Mouse (Mus musculus): Measurements from ENCODE around the gene Adarb2. TPM values are rescaled to one million over a fixed set of nuclear protein-coding genes. Genes with fewer than 3 reads are reported as not detected.

Gene Adarb2
- polyA plus RNA-seq, 1 experiment from 2014 or later: 2.0 TPM

DNA sequence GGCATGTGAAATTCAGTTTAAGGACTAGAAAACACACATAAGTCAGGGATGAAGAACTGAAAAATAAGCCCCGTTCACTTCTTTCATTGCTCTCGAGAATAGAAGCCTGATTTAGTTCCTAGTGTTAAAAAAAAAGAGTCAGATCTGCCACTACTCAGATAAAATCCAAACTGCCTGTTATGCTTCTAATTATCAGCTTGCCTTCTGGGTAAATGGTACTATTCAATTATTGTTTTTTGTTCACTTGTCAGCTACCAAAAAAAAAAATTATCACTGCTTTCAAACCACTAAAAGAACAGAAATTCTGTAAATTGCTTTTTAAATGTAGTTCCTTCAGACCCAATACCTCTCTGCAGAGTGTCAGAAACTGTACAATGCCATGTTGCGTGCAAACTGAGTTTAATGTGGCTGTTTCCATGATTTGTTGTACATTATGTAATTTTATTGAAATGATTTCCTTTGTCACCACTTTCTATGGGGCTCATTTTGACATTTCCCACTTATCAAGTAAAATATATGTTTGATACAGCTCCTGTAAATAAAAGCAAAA is 199.7 kb downstream of the Adarb2 start:
- Histone ChIP-seq H3K27ac (replicated peaks) (no peak overlapping the region), H3K4me3 (no peak overlapping the region), H3K27me3 (ENCODE audit: low read depth, poor library complexity, severe bottlenecking) (no peaks in the 10 kb centered on the region), H3K4me1 (no peaks in the 10 kb centered on the region), H3K36me3 (no peaks in the 10 kb centered on the region), H3K9me3 (replicated peaks) (no peaks in the 10 kb centered on the region)
- DNase-seq (ENCODE audit: low spot score): no peak
- whole genome bisulfite sequencing: 93% methylated on average over 3 of the region's 3 CpGs

GRCm38 (mm10) chr13:8406020-8406419 is 203.4 kb downstream of the Adarb2 start:
- Histone ChIP-seq H3K27ac (replicated peaks) (no peak overlapping the region), H3K4me1 (no peaks in the 10 kb centered on the region), H3K27me3 (ENCODE audit: low read depth, poor library complexity, severe bottlenecking) (no peaks in the 10 kb centered on the region), H3K4me3 (no peak overlapping the region), H3K36me3 (no peaks in the 10 kb centered on the region), H3K9me3 (replicated peaks) (no peaks in the 10 kb centered on the region)
- 89% methylated on average over 6 of the region's 6 CpGs for WGBS
- DNase-seq (ENCODE audit: low spot score): no peak

GRCm38 (mm10) chr13:8410353-8411318 is 208.0 kb downstream of the Adarb2 start:
- Histone ChIP-seq H3K27ac (replicated peaks) (no peak overlapping the region), H3K36me3 (no peaks in the 10 kb centered on the region), H3K4me1 (no peaks in the 10 kb centered on the region), H3K4me3 (no peak overlapping the region), H3K27me3 (ENCODE audit: low read depth, poor library complexity, severe bottlenecking) (no peaks in the 10 kb centered on the region), H3K9me3 (replicated peaks) (no peaks in the 10 kb centered on the region)
- 81% methylated on average over 5 of the region's 5 CpGs for WGBS
- DNase-seq (ENCODE audit: low spot score): no peak

- WGBS: 91% methylated on average over 15 of the region's 15 CpGs
- H3K36me3 ChIP-seq: no peaks in the 10 kb centered on the region
- H3K27me3 ChIP-seq (ENCODE audit: low read depth, poor library complexity, severe bottlenecking): no peaks in the 10 kb centered on the region
- H3K27ac ChIP-seq (replicated peaks): no peak overlapping the region
- no peaks in the 10 kb centered on the region for H3K4me1 ChIP-seq
- H3K4me3 ChIP-seq: no peak overlapping the region
- no peaks in the 10 kb centered on the region for H3K9me3 ChIP-seq (replicated peaks)
- DNase-seq (ENCODE audit: low spot score): no peak
These were observed 221.5 kb downstream of the Adarb2 start for GRCm38 (mm10) chr13:8424019-8424719.

- Histone ChIP-seq H3K36me3 (no peaks in the 10 kb centered on the region), H3K4me3 (no peak overlapping the region), H3K27ac (replicated peaks) (no peak overlapping the region), H3K9me3 (replicated peaks) (no peaks in the 10 kb centered on the region), H3K27me3 (ENCODE audit: low read depth, poor library complexity, severe bottlenecking) (no peaks in the 10 kb centered on the region), H3K4me1 (no peaks in the 10 kb centered on the region)
- 95% methylated on average over 4 of the region's 4 CpGs for WGBS
- DNase-seq (ENCODE audit: low spot score): no peak
These were observed 236.6 kb downstream of the Adarb2 start for GRCm38 (mm10) chr13:8439188-8439835.

- Histone ChIP-seq H3K27me3 (ENCODE audit: low read depth, poor library complexity, severe bottlenecking) (no peaks in the 10 kb centered on the region), H3K4me1 (no peaks in the 10 kb centered on the region), H3K4me3 (no peak overlapping the region), H3K27ac (replicated peaks) (no peak overlapping the region), H3K36me3 (no peaks in the 10 kb centered on the region), H3K9me3 (replicated peaks) (no peaks in the 10 kb centered on the region)
- DNase-seq (ENCODE audit: low spot score): no peak
- 84% methylated on average over 2 of the region's 2 CpGs for WGBS
These were observed 242.7 kb downstream of the Adarb2 start for GRCm38 (mm10) chr13:8445415-8445814.

GRCm38 (mm10) chr13:8448192-8448879 is 245.7 kb downstream of the Adarb2 start:
- Histone ChIP-seq H3K9me3 (replicated peaks) (no peaks in the 10 kb centered on the region), H3K27me3 (ENCODE audit: low read depth, poor library complexity, severe bottlenecking) (no peaks in the 10 kb centered on the region), H3K4me3 (no peak overlapping the region), H3K27ac (replicated peaks) (no peak overlapping the region), H3K4me1 (no peaks in the 10 kb centered on the region), H3K36me3 (no peaks in the 10 kb centered on the region)
- WGBS: 81% methylated on average over 8 of the region's 8 CpGs
- DNase-seq (ENCODE audit: low spot score): no peak

GRCm38 (mm10) chr13:8451581-8451980 is 248.9 kb downstream of the Adarb2 start:
- H3K4me3 ChIP-seq: no peak overlapping the region
- no peaks in the 10 kb centered on the region for H3K9me3 ChIP-seq (replicated peaks)
- H3K4me1 ChIP-seq: no peaks in the 10 kb centered on the region
- no peaks in the 10 kb centered on the region for H3K27me3 ChIP-seq (ENCODE audit: low read depth, poor library complexity, severe bottlenecking)
- DNase-seq (ENCODE audit: low spot score): no peak
- H3K27ac ChIP-seq (replicated peaks): no peak overlapping the region
- WGBS: 80% methylated on average over 4 of the region's 4 CpGs
- no peaks in the 10 kb centered on the region for H3K36me3 ChIP-seq

DNA sequence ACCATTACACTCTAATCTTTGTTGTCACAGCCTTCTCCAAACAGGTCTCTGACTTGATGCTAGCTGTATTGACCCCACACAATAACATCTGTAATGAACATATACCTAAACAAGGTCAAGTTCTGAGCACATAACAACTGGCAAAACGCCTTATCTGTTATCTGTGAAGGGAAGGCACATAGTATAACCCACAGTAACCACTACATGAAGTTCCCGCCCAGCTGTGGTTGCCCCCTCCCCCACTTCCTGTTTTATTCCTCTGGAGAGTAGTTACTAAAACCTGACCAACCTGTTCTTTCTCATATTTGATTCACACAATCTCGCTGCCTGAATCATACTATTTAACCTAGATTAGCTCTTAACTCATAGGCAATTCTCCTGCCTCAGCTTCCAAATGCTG is 254.2 kb downstream of the Adarb2 start:
- Histone ChIP-seq H3K9me3 (replicated peaks) (no peaks in the 10 kb centered on the region), H3K36me3 (no peaks in the 10 kb centered on the region), H3K4me3 (no peak overlapping the region), H3K27me3 (ENCODE audit: low read depth, poor library complexity, severe bottlenecking) (no peaks in the 10 kb centered on the region), H3K4me1 (no peaks in the 10 kb centered on the region), H3K27ac (replicated peaks) (no peak overlapping the region)
- WGBS: 85% methylated on average over 3 of the region's 3 CpGs
- no peak for DNase-seq (ENCODE audit: low spot score)

DNA sequence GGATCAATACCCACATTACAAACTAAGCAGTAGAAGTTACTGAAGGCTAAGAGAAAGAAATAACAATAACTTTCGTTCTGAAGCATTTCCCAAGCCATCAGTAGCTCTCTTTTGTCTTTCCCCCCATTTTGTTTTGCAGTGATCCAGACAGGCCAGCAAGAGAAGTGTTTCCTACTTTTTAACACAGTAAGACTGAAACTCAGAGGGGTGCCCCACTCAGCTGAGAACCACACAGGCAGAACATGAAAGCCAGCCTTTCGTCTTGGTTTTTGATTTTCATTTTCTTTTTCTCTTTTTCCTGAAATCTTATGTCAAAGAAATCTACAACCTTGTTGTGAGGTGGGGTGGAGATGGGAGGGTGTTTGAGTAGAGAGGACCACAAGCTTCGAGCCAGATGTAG is 255.2 kb downstream of the Adarb2 start:
- H3K27me3 ChIP-seq (ENCODE audit: low read depth, poor library complexity, severe bottlenecking): no peaks in the 10 kb centered on the region
- no peak for DNase-seq (ENCODE audit: low spot score)
- H3K9me3 ChIP-seq (replicated peaks): no peaks in the 10 kb centered on the region
- H3K27ac ChIP-seq (replicated peaks): no peak overlapping the region
- 81% methylated on average over 3 of the region's 3 CpGs for WGBS
- no peak overlapping the region for H3K4me3 ChIP-seq
- no peaks in the 10 kb centered on the region for H3K4me1 ChIP-seq
- no peaks in the 10 kb centered on the region for H3K36me3 ChIP-seq

- DNase-seq (ENCODE audit: low spot score): no peak
- no peaks in the 10 kb centered on the region for H3K9me3 ChIP-seq (replicated peaks)
- no peak overlapping the region for H3K4me3 ChIP-seq
- no peaks in the 10 kb centered on the region for H3K36me3 ChIP-seq
- H3K27me3 ChIP-seq (ENCODE audit: low read depth, poor library complexity, severe bottlenecking): no peaks in the 10 kb centered on the region
- no peak overlapping the region for H3K27ac ChIP-seq (replicated peaks)
- WGBS: 83% methylated on average over 12 of the region's 12 CpGs
- H3K4me1 ChIP-seq: no peaks in the 10 kb centered on the region
These were observed 265.1 kb downstream of the Adarb2 start for GRCm38 (mm10) chr13:8467591-8468366.

Data from midbrain, embryonic 10.5 days (tissue).